Mouse (Mus musculus) midbrain, postnatal 0 days (tissue): Measurements from ENCODE around the gene Lrch1. TPM values are rescaled to one million over a fixed set of nuclear protein-coding genes. Genes with fewer than 3 reads are reported as not detected.

ENCODE experiments used
- ATAC-seq: fragments of 200-750 bp; cut with Nextera tagmentation; 2 replicates; pipeline ENCODE4 v1.8.0; 2017; ENCODE audit warnings: moderate number of reproducible peaks, mild to moderate bottlenecking, moderate TSS enrichment, moderate library complexity; ENCODE audit not compliant: low FRiP score
- DNase-seq: peaks from one replicate; pipeline ENCODE4 v3.0.0-alpha.2; 2015; ENCODE audit warnings: low spot score
- H3K27ac ChIP-seq: fragments of 300-500 bp; sonication (generic); 2 replicates; pipeline ENCODE4 v1.5.1; 2014; ENCODE audit warnings: low read depth, mild to moderate bottlenecking, low read length, mixed read lengths
- H3K27me3 ChIP-seq: fragments of 300-500 bp; sonication (generic); 2 replicates; pipeline ENCODE4 v1.6.1; 2014; ENCODE audit warnings: low read length, control low read depth, mixed read lengths; ENCODE audit not compliant: insufficient read depth
- H3K36me3 ChIP-seq: fragments of 300-500 bp; sonication (generic); 2 replicates; pipeline ENCODE4 v1.6.1; 2014; ENCODE audit warnings: low read length, control low read depth, mixed read lengths; ENCODE audit not compliant: insufficient read depth
- H3K4me1 ChIP-seq: fragments of 300-500 bp; sonication (generic); 2 replicates; pipeline ENCODE4 v1.6.1; 2014; ENCODE audit warnings: mild to moderate bottlenecking, control low read depth, antibody characterized with exemption, low read length, mixed read lengths; ENCODE audit not compliant: insufficient read depth
- H3K4me2 ChIP-seq: fragments of 300-500 bp; sonication (generic); 2 replicates; pipeline ENCODE4 v1.6.1; 2014; ENCODE audit warnings: low read depth, mild to moderate bottlenecking, low read length, mixed read lengths; ENCODE audit not compliant: poor library complexity, severe bottlenecking
- H3K4me3 ChIP-seq: fragments of 300-500 bp; sonication (generic); 2 replicates; pipeline ENCODE4 v1.5.1; 2014; ENCODE audit warnings: low read depth, mild to moderate bottlenecking, low read length, moderate library complexity
- H3K9ac ChIP-seq: fragments of 300-500 bp; sonication (generic); replicated peaks from 2 replicates; pipeline ENCODE4 v1.6.1; 2014; ENCODE audit warnings: mild to moderate bottlenecking, low read length, moderate library complexity, mixed read lengths; ENCODE audit not compliant: poor library complexity, severe bottlenecking
- H3K9me3 ChIP-seq: fragments of 300-500 bp; sonication (generic); 2 replicates; pipeline ENCODE4 v1.6.1; 2016; ENCODE audit warnings: low read length, control low read depth
- CTCF ChIP-seq: IDR thresholded peaks from 2 replicates; pipeline ENCODE4 v1.5.1; 2016; ENCODE audit warnings: antibody characterized with exemption, mild to moderate bottlenecking
- WGBS: fragments of 180-500 bp; shearing (Covaris S2); extraction: QIAGEN DNeasy Blood & Tissue Kit; methylation state at CpG from one replicate; pipeline ENCODE4 v1.1.7; 2014; 5-methylcytosine and 5-hydroxymethylcytosine counted together
- polyA plus RNA-seq: library from polyadenylated mRNA; unstranded; fragments of >200 nt; fragmentation: Nextera tagmentation; extraction: Ambion mirVana; gene quantifications from 2 replicates; pipeline ENCODE4 v1.2.1, GENCODE M21; 2015
- total RNA-seq: library from RNA; depleted of rRNA; stranded (reverse); fragments of >200 nt; gene quantifications from 2 replicates; pipeline ENCODE4 v1.2.3, GENCODE M21; 2014

The Lrch1 gene
- total and polyA plus RNA-seq, 2 experiments from 2014 or later = 15.7 to 21.7 TPM

DNA sequence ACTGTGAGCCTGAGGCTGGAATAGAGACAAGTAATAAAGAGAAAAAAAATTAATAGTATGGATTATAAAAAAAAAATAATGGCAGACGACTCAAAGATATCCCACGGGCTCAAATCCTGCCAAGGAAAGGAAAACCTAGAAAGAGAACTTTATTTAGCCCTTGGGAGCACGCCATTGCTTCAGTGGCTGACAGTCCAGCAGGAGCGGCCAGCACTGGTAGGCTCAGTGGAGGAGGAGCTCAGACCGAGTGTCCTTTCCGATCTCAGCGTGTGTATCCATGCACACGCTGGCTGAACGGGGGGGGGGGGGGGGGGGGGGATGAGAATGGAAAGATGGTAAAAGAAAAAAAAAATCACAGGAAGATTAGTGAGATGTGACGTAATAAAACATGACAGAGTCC lies 68.2 kb downstream of the Lrch1 start:
- WGBS = 57% methylated on average over 9 of the region's 10 CpGs
- H3K9me3 ChIP-seq = no peaks in the 10 kb centered on the region
- H3K27me3 ChIP-seq = no peaks in the 10 kb centered on the region
- H3K4me1 ChIP-seq = peaks cover 12% of the 10 kb centered on the region; the same call in 1 of the 2 replicates
- H3K36me3 ChIP-seq = no peaks in the 10 kb centered on the region
- H3K4me3 ChIP-seq = no peak overlapping the region
- ATAC-seq (no peak), DNase-seq (no peak)
- H3K9ac ChIP-seq = no peak overlapping the region
- TF ChIP-seq CTCF = no peak
- no peak overlapping the region for H3K27ac ChIP-seq
- no peak overlapping the region for H3K4me2 ChIP-seq

GRCm38 (mm10) chr14:74877287-74877686 lies 70.4 kb downstream of the Lrch1 start:
- Histone ChIP-seq H3K27ac (no peak overlapping the region), H3K4me3 (no peak overlapping the region), H3K36me3 (no peaks in the 10 kb centered on the region), H3K9ac (no peak overlapping the region), H3K4me1 (peaks cover 7% of the 10 kb centered on the region; the same call in 1 of the 2 replicates), H3K4me2 (no peak overlapping the region), H3K27me3 (no peaks in the 10 kb centered on the region), H3K9me3 (no peaks in the 10 kb centered on the region)
- ATAC-seq (no peak), DNase-seq (no peak)
- TF ChIP-seq CTCF = no peak
- WGBS = 51% methylated on average over 5 of the region's 5 CpGs

- H3K4me1 ChIP-seq = peaks cover 19% of the 10 kb centered on the region; the same call in 1 of the 2 replicates
- H3K27me3 ChIP-seq = no peaks in the 10 kb centered on the region
- no peak for ATAC-seq
- WGBS = 63% methylated on average over 4 of the region's 4 CpGs
- no peak overlapping the region for H3K27ac ChIP-seq
- DNase-seq = no peak
- H3K9me3 ChIP-seq = no peaks in the 10 kb centered on the region
- H3K9ac ChIP-seq = no peak overlapping the region
- no peak for TF ChIP-seq CTCF
- no peaks in the 10 kb centered on the region for H3K36me3 ChIP-seq
- no peak overlapping the region for H3K4me3 ChIP-seq
- no peak overlapping the region for H3K4me2 ChIP-seq
These were observed 76.5 kb downstream of the Lrch1 start for GRCm38 (mm10) chr14:74871220-74871619.

DNA sequence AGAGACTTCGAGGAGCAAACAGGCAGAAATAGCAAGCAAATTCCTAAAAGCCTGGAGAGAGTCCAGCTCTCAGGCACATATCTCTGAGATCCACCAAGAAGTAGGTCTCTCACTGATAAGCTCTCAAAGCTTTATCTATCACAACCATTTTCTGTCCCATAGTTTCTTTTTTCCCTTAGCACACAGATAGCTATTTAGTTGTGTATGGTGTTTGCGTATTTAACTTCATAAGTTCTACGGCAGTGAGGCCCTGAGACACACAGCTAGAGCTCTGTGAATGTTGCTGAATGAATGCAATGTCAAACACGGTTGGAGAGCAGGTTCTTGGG lies 78.8 kb downstream of the Lrch1 start:
- 81% methylated on average over 4 of the region's 4 CpGs for WGBS
- Histone ChIP-seq H3K4me2 (no peak overlapping the region), H3K36me3 (no peaks in the 10 kb centered on the region), H3K27me3 (no peaks in the 10 kb centered on the region), H3K9me3 (no peaks in the 10 kb centered on the region), H3K9ac (no peak overlapping the region), H3K4me1 (peaks cover 22% of the 10 kb centered on the region; the same call in 1 of the 2 replicates), H3K4me3 (no peak overlapping the region), H3K27ac (no peak overlapping the region)
- no peak for ATAC-seq
- no peak for TF ChIP-seq CTCF
- no peak for DNase-seq

DNA sequence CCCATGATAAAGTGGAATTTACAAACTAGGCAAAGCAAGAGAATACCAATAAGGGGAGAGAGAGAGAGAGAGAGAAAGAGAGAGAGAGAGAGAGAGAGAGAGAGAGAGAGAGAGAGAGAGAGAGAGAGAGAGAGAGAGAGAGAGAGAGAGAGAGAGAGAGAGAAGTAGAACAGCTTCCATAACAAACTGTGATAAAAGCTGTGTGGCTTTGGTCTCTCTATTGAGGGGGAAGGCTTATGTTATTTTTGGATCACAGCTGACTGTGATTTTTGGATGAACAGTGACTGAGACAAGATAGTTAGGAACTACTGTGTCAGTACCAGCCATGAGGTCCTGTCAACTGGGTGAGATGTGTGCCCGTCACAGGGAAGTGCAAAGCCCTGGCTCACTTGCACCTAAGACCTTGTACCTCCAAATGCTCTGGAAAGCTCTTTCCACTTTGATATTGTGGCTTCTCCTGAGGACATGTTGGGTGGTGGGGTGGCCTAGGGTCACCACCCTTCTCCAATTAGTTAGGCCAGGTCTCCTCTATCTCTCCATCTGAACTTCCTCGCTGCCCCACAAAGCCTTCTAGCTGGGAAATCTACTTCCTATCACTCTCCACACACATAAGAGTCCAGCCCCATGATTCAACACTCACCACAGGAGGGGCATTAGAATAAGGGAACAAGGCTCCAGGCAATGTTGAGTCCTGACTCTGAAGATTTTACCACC lies 79.3 kb downstream of the Lrch1 start:
- Histone ChIP-seq H3K9ac (no peak overlapping the region), H3K4me3 (no peak overlapping the region), H3K4me1 (peaks cover 22% of the 10 kb centered on the region; the same call in 1 of the 2 replicates), H3K4me2 (no peak overlapping the region), H3K9me3 (no peaks in the 10 kb centered on the region), H3K36me3 (no peaks in the 10 kb centered on the region), H3K27ac (no peak overlapping the region), H3K27me3 (no peaks in the 10 kb centered on the region)
- no peak for TF ChIP-seq CTCF
- DNase-seq (no peak), ATAC-seq (no peak)
- WGBS = 85% methylated on average over 2 of the region's 2 CpGs
